Mouse (Mus musculus): ENCODE results near the gene Tsc22d1.

The Tsc22d1 gene

GRCm38 (mm10) chr14:76483701-76484100, 68.9 kb downstream of the Tsc22d1 start:
- DNase-seq (ENCODE audit: low spot score in 2 of 2), result no peak

GRCm38 (mm10) chr14:76487609-76488008, 72.8 kb downstream of the Tsc22d1 start:
- DNase-seq (ENCODE audit: low spot score in 2 of 2), result no peak

GRCm38 (mm10) chr14:76488101-76489044, 73.6 kb downstream of the Tsc22d1 start:
- no peak for DNase-seq (ENCODE audit: low spot score in 2 of 2)

- no peak for DNase-seq (ENCODE audit: low spot score in 2 of 2)
These were observed 74.4 kb downstream of the Tsc22d1 start for GRCm38 (mm10) chr14:76489128-76489527.

GRCm38 (mm10) chr14:76495022-76495421, 80.3 kb downstream of the Tsc22d1 start:
- DNase-seq (ENCODE audit: low spot score in 2 of 2), result no peak

GRCm38 (mm10) chr14:76497187-76497586, 82.4 kb downstream of the Tsc22d1 start:
- DNase-seq (ENCODE audit: low spot score in 2 of 2), result no peak

GRCm38 (mm10) chr14:76498210-76498609, 83.4 kb downstream of the Tsc22d1 start:
- DNase-seq (ENCODE audit: low spot score in 2 of 2), result no peak

- DNase-seq (ENCODE audit: low spot score in 2 of 2), result no peak
These were observed 84.7 kb downstream of the Tsc22d1 start for GRCm38 (mm10) chr14:76499492-76499891.

GRCm38 (mm10) chr14:76500036-76500435, 85.3 kb downstream of the Tsc22d1 start:
- DNase-seq (ENCODE audit: low spot score in 2 of 2), result no peak

- no peak for DNase-seq (ENCODE audit: low spot score in 2 of 2)
These were observed 88.6 kb downstream of the Tsc22d1 start for GRCm38 (mm10) chr14:76503231-76503851.

- peak; percentile 89 to 90 for DNase-seq (ENCODE audit: low spot score in 2 of 2)
These were observed 89.5 kb downstream of the Tsc22d1 start for GRCm38 (mm10) chr14:76504121-76504737.

GRCm38 (mm10) chr14:76505101-76505438, 90.3 kb downstream of the Tsc22d1 start:
- no peak for DNase-seq (ENCODE audit: low spot score in 2 of 2)

- DNase-seq (ENCODE audit: low spot score in 2 of 2), result peak; percentile 51 to 73
These were observed 90.9 kb downstream of the Tsc22d1 start for GRCm38 (mm10) chr14:76505439-76506220.

GRCm38 (mm10) chr14:76506425-76507205, 91.9 kb downstream of the Tsc22d1 start:
- DNase-seq (ENCODE audit: low spot score in 2 of 2), result no peak

- DNase-seq (ENCODE audit: low spot score in 2 of 2), result no peak
These were observed 92.6 kb downstream of the Tsc22d1 start for GRCm38 (mm10) chr14:76507357-76507756.

- no peak for DNase-seq (ENCODE audit: low spot score in 2 of 2)
These were observed 93.2 kb downstream of the Tsc22d1 start for GRCm38 (mm10) chr14:76507804-76508500.

- no peak for DNase-seq (ENCODE audit: low spot score in 2 of 2)
These were observed 93.9 kb downstream of the Tsc22d1 start for GRCm38 (mm10) chr14:76508701-76509100.

GRCm38 (mm10) chr14:76511971-76512370, 97.2 kb downstream of the Tsc22d1 start:
- no peak for DNase-seq (ENCODE audit: low spot score in 2 of 2)

GRCm38 (mm10) chr14:76513395-76514049, 98.8 kb downstream of the Tsc22d1 start:
- DNase-seq (ENCODE audit: low spot score in 2 of 2), result no peak

GRCm38 (mm10) chr14:76514050-76514585, 99.4 kb downstream of the Tsc22d1 start:
- DNase-seq (ENCODE audit: low spot score in 2 of 2), result no peak
